8 mouse cellular contexts compared by ENCODE assay signal in genomic region chr11:49245176-49245575, GRCm38 (mm10). TPM values are rescaled to one million over a fixed set of nuclear protein-coding genes. Genes with fewer than 3 reads are reported as not detected.
DNase-seq lines count a peak whose midpoint lies in the region; ATAC-seq and TF ChIP-seq lines count a peak whose summit lies in the region.

No protein-coding gene starts in this region.

- peaks cover 3 to 11% of the 10 kb centered on the region in 2 experiments; a peak in 3 of 4 replicates for H3K4me1 ChIP-seq in ES-E14 (ENCODE audit: control insufficient read depth in 2 of 2, insufficient read depth in 2 of 2, low read length in 2 of 2, poor library complexity in 1 of 2)
- peaks cover 36% of the 10 kb centered on the region for H3K4me1 ChIP-seq in forebrain, embryonic 12.5 days

- in situ Hi-C loops in ES-E14 (cut with MboI; ENCODE audit: low sequenced_read_pairs in 2 of 2, unreplicated experiment in 2 of 2): no loop called here

- H3K9ac ChIP-seq in ES-E14 (ENCODE audit: insufficient read depth, low read depth, low read length, poor library complexity, severe bottlenecking): no peak overlapping the region
- no peak overlapping the region for H3K9ac ChIP-seq in forebrain, embryonic 12.5 days

- no peaks in the 10 kb centered on the region for H3K9me3 ChIP-seq in ES-E14 (ENCODE audit: control insufficient read depth, insufficient read depth, low read depth, low read length)
- H3K9me3 ChIP-seq in forebrain, embryonic 12.5 days: no peaks in the 10 kb centered on the region

- H3K27ac ChIP-seq in ES-E14 (ENCODE audit: insufficient read depth, low read depth, low read length, poor library complexity, severe bottlenecking): no peak overlapping the region
- H3K27ac ChIP-seq in forebrain, embryonic 12.5 days: no peak overlapping the region

- no peak for ATAC-seq in forebrain, embryonic 12.5 days (ENCODE audit: low FRiP score)

- intact Hi-C loops in left cerebral cortex, postnatal 36 days (cut with DNase I): loop anchor here (10.0 kb wide), 1 partner anchor 440 kb away; the partner anchor contains the start of gene Rack1

- peak; percentile 34 to 36 for DNase-seq in cerebellum, postnatal 10 days
- no peak for DNase-seq in cerebellum, postnatal 4 days (ENCODE audit: low spot score in 2 of 2)
- DNase-seq in ES-E14 (ENCODE audit: low read depth, low spot score): no peak
- DNase-seq in kidney, adult 8-10 months: peak; percentile 77 to 84
- DNase-seq in lung, postnatal 36 days: peak; percentile 70
- DNase-seq in layer of hippocampus, postnatal 14 days (ENCODE audit: low spot score in 2 of 2): no peak
- DNase-seq in left cerebral cortex, postnatal 36 days (ENCODE audit: low spot score in 2 of 2): no peak

- peak overlapping the region; percentile 50 to 56 for H3K4me3 ChIP-seq in ES-E14 (ENCODE audit: insufficient read depth in 1 of 2, low read depth in 1 of 2, low read length in 2 of 2, poor library complexity in 1 of 2, severe bottlenecking in 1 of 2)
- no peak overlapping the region; the same call in 1 of the 2 replicates for H3K4me3 ChIP-seq in forebrain, embryonic 12.5 days (replicated peaks)

- no peaks in the 10 kb centered on the region for H3K36me3 ChIP-seq in ES-E14 (ENCODE audit: control insufficient read depth, insufficient read depth, low read length, poor library complexity, severe bottlenecking)
- H3K36me3 ChIP-seq in forebrain, embryonic 12.5 days (replicated peaks): no peaks in the 10 kb centered on the region

- H3K27me3 ChIP-seq in forebrain, embryonic 12.5 days: no peaks in the 10 kb centered on the region

- H3K4me2 ChIP-seq in forebrain, embryonic 12.5 days: peak overlapping the region; percentile 60

- WGBS in forebrain, embryonic 12.5 days: 18% methylated on average over 7 of the region's 7 CpGs

TF ChIP-seq in ES-E14, 5 proteins besides CTCF, POLR2A, EP300 and RAD21:
- no peak for TF ChIP-seq ZNF384 (IDR thresholded peaks at IDR 0.05; ENCODE audit: low read depth, low read length)
- TF ChIP-seq MAFK (IDR thresholded peaks at IDR 0.05; ENCODE audit: insufficient read depth, low read depth, low read length): no peak
- no peak for TF ChIP-seq CHD2 (IDR thresholded peaks at IDR 0.05; ENCODE audit: low read depth, low read length)
- TF ChIP-seq HCFC1 (IDR thresholded peaks at IDR 0.05; ENCODE audit: borderline replicate concordance, insufficient read depth, low read length): no peak
- no peak for TF ChIP-seq ZC3H11A (IDR thresholded peaks at IDR 0.05; ENCODE audit: borderline replicate concordance, low read depth, low read length)

RNA-seq across cellular contexts. Expression of gene Mgat1, which starts 1.2 kb away (rescaled TPM):
- total RNA-seq in ES-E14 (2012; rRNA removed): 43.1 and 54.2 TPM in 2 replicates
- polyA plus RNA-seq in forebrain, embryonic 12.5 days (2016; fragmentation: Nextera tagmentation; extraction: Ambion mirVana): 31.4 and 35.5 TPM in 2 replicates
- total RNA-seq in layer of hippocampus, postnatal 14 days (2021): 10 to 100 TPM; 48.7 to 50.9 TPM
- 10 to 100 TPM; 66.0 to 78.6 TPM for total RNA-seq in left cerebral cortex, postnatal 36 days (2021)

RNA-seq across cellular contexts. Expression of gene Olfr1393, which starts 32.9 kb away (rescaled TPM):
- not detected in 2 replicates for total RNA-seq in ES-E14 (2012; rRNA removed)
- polyA plus RNA-seq in forebrain, embryonic 12.5 days (2016; fragmentation: Nextera tagmentation; extraction: Ambion mirVana): 0.06 and 0.18 TPM in 2 replicates
- under 1 TPM; 0.14 to 0.26 TPM for total RNA-seq in layer of hippocampus, postnatal 14 days (2021)
- under 1 TPM; 0.25 to 0.29 TPM for total RNA-seq in left cerebral cortex, postnatal 36 days (2021)

RNA-seq across cellular contexts. Expression of gene Olfr1392, which starts 39.9 kb away (rescaled TPM):
- not detected in 2 replicates for total RNA-seq in ES-E14 (2012; rRNA removed)
- not detected in 2 replicates for polyA plus RNA-seq in forebrain, embryonic 12.5 days (2016; fragmentation: Nextera tagmentation; extraction: Ambion mirVana)
- not detected for total RNA-seq in layer of hippocampus, postnatal 14 days (2021)
- total RNA-seq in left cerebral cortex, postnatal 36 days (2021): not detected

RNA-seq across cellular contexts. Expression of gene Zfp62, which starts 42.1 kb away (rescaled TPM):
- 25.2 and 28.7 TPM in 2 replicates for total RNA-seq in ES-E14 (2012; rRNA removed)
- polyA plus RNA-seq in forebrain, embryonic 12.5 days (2016; fragmentation: Nextera tagmentation; extraction: Ambion mirVana): 60.5 and 63.3 TPM in 2 replicates
- total RNA-seq in layer of hippocampus, postnatal 14 days (2021): 10 to 100 TPM; 28.2 to 35.5 TPM
- total RNA-seq in left cerebral cortex, postnatal 36 days (2021): 10 to 100 TPM; 45.8 to 55.7 TPM

RNA-seq across cellular contexts. Expression of gene Btnl9, which starts 58.2 kb away (rescaled TPM):
- 0.09 and 0.48 TPM in 2 replicates for total RNA-seq in ES-E14 (2012; rRNA removed)
- polyA plus RNA-seq in forebrain, embryonic 12.5 days (2016; fragmentation: Nextera tagmentation; extraction: Ambion mirVana): 0.17 TPM in 1 of 2 replicates, not detected in the other
- total RNA-seq in layer of hippocampus, postnatal 14 days (2021): under 1 TPM in 1 of 2 experiments, not detected in 1; 0.07 TPM
- total RNA-seq in left cerebral cortex, postnatal 36 days (2021): not detected

Comparison
In these comparisons a context has a peak if more than half of its experiments do, and no peak if none do; other contexts are left out.
1. DNase-seq: peak in cerebellum, postnatal 10 days (2 of 2), kidney, adult 8-10 months (2 of 2) and lung, postnatal 36 days (single experiment); none in cerebellum, postnatal 4 days (0 of 2), ES-E14 (single experiment), layer of hippocampus, postnatal 14 days (0 of 2) and left cerebral cortex, postnatal 36 days (0 of 2).